Mouse (Mus musculus) midbrain, embryonic 14.5 days (tissue): ENCODE measurements around the gene Gm9970. TPM values are rescaled to one million over a fixed set of nuclear protein-coding genes. Genes with fewer than 3 reads are reported as not detected.
A peak's percentile ranks its signal among the peaks of the same experiment; 100 is the strongest.

Source experiments
- ATAC-seq: fragments of 200-750 bp; cut with Nextera tagmentation; 2 replicates; pipeline ENCODE4 v1.8.0; 2017; ENCODE audit warnings: moderate number of reproducible peaks, moderate library complexity; ENCODE audit not compliant: low FRiP score, low TSS enrichment
- DNase-seq: peaks from one replicate; pipeline ENCODE4 v3.0.0-alpha.2; 2015
- H3K27ac ChIP-seq: fragments of 300-500 bp; sonication (generic); replicated peaks from 2 replicates; pipeline ENCODE4 v1.5.1; 2014; ENCODE audit warnings: mild to moderate bottlenecking, low read depth, low read length, moderate library complexity
- H3K27me3 ChIP-seq: fragments of 300-500 bp; sonication (generic); 2 replicates; pipeline ENCODE4 v1.6.1; 2014; ENCODE audit warnings: low read length, control low read depth, mixed read lengths; ENCODE audit not compliant: control insufficient read depth, insufficient read depth
- H3K36me3 ChIP-seq: fragments of 300-500 bp; sonication (generic); 2 replicates; pipeline ENCODE4 v1.6.1; 2014; ENCODE audit warnings: low read length, control low read depth; ENCODE audit not compliant: control insufficient read depth, insufficient read depth
- H3K4me1 ChIP-seq: fragments of 300-500 bp; sonication (generic); 2 replicates; pipeline ENCODE4 v1.6.1; 2014; ENCODE audit warnings: mild to moderate bottlenecking, antibody characterized with exemption, low read length, control low read depth; ENCODE audit not compliant: control insufficient read depth, insufficient read depth
- H3K4me2 ChIP-seq: fragments of 300-500 bp; sonication (generic); 2 replicates; pipeline ENCODE4 v1.6.1; 2014; ENCODE audit warnings: mild to moderate bottlenecking, low read length, moderate library complexity
- H3K4me3 ChIP-seq: fragments of 300-500 bp; sonication (generic); replicated peaks from 2 replicates; pipeline ENCODE4 v1.5.1; 2014; ENCODE audit warnings: low read depth, low read length
- H3K9ac ChIP-seq: fragments of 300-500 bp; sonication (generic); replicated peaks from 2 replicates; pipeline ENCODE4 v1.6.1; 2014; ENCODE audit warnings: mild to moderate bottlenecking, low read length, moderate library complexity
- H3K9me3 ChIP-seq: fragments of 300-500 bp; sonication (generic); 2 replicates; pipeline ENCODE4 v1.6.1; 2016; ENCODE audit warnings: low read length, control low read depth, mixed read lengths; ENCODE audit not compliant: control insufficient read depth
- WGBS: fragments of 180-500 bp; shearing (Covaris S2); extraction: QIAGEN DNeasy Blood & Tissue Kit; methylation state at CpG from one replicate; pipeline ENCODE4 v1.1.7; 2014; 5-methylcytosine and 5-hydroxymethylcytosine counted together
- polyA plus RNA-seq: library from polyadenylated mRNA; unstranded; fragments of >200 nt; fragmentation: Nextera tagmentation; extraction: Ambion mirVana; gene quantifications from 2 replicates; pipeline ENCODE4 v1.2.1, GENCODE M21; 2014

Gm9970 gene
- polyA plus RNA-seq, 1 experiment from 2014 or later: 0.72 TPM

DNA sequence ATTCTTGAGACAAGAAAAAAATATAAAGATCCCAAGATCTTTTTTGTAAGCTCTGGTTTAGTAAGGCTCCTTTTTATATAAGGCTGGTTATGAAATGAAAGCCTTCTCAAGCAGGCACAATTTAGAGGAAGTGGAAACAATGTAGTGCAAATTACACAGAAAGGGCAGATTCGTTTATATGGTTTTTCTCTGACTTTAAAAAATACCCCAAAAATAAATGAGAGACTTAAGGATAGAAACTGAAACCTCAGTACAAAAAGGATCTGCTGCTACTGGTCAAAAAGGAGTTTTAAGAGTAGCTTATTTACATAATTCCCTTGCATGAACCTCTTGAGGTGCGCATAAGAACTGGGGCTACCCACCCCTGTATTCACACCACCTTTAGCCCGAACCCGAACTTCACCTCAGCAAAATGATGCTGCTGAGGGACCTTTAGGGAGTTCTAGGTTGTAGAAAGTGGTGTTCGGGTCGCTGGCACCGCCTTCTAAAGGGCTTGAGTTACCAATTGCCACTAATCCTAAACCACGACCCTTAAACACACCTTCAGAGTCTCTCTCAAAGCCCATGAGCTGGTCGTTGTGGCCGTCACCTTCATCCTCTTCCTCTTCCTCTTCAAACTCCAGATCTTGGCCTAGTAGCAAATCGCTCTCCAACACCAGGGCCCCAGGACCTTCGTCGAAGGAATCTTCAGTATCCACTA is 39.8 kb downstream of the Gm9970 start:
- ATAC-seq (no peak), DNase-seq (no peak)
- peaks cover 10% of the 10 kb centered on the region; the same call in 1 of the 2 replicates for H3K4me1 ChIP-seq
- H3K36me3 ChIP-seq: peaks cover 80% of the 10 kb centered on the region
- peaks cover 5% of the 10 kb centered on the region for H3K9me3 ChIP-seq
- WGBS: 18% methylated on average over 13 of the region's 13 CpGs
- H3K27me3 ChIP-seq: no peaks in the 10 kb centered on the region
- H3K4me3 ChIP-seq: peak overlapping the region; percentile 80
- peak overlapping the region; percentile 65 for H3K4me2 ChIP-seq
- H3K27ac ChIP-seq: peak overlapping the region; percentile 82
- H3K9ac ChIP-seq: peak overlapping the region; percentile 78

DNA sequence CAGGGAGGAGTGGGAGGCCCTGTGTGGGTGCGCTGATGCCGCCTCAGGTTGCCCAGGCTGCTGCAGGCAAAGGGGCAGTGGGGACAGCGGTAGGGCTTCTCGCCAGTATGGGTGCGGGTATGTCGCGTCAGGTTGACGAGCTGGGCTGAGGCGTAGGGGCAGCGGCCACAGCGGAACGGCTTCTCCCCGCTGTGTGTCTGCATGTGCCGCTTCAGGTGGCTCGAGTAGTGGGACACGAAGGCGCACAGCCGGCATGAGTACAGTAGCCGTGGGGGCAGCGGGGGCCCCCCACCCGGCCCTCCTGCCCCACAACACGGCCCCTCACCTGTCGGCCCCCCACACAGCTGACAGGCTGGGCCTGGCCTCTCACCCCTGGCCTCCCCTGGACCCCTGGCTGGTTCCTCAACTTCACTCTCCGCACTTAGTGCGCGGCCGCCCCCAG is 40.7 kb downstream of the Gm9970 start:
- ATAC-seq: no peak
- Histone ChIP-seq H3K27ac (no peak overlapping the region), H3K36me3 (peaks cover 80% of the 10 kb centered on the region), H3K4me1 (peaks cover 10% of the 10 kb centered on the region; the same call in 1 of the 2 replicates), H3K4me3 (peak overlapping the region; percentile 1; the same call in 1 of the 2 replicates), H3K9me3 (peaks cover 5% of the 10 kb centered on the region), H3K9ac (no peak overlapping the region), H3K4me2 (peak overlapping the region; percentile 65), H3K27me3 (no peaks in the 10 kb centered on the region)
- no peak for DNase-seq
- 91% methylated on average over 27 of the region's 27 CpGs for WGBS

DNA sequence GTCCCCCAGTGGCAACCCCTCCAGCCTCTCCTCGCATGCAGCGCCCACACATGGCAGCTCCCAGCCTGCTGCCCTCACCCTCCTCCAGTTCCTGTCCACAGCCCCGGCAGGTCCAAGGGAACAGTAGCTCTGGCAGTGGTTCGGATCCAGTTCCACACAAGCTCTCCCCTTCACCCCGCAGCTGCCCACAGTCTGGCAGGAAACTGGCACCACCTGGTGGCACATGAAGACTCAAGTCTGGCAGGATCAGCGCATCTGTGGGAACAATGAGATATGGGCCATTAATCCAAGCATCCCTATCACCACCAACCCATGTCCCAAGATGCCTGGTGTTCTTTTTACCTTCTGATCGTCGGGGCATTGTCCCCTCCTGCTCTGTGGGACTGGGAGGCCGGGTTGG is 41.1 kb downstream of the Gm9970 start:
- no peak for DNase-seq
- no peak overlapping the region for H3K9ac ChIP-seq

DNA sequence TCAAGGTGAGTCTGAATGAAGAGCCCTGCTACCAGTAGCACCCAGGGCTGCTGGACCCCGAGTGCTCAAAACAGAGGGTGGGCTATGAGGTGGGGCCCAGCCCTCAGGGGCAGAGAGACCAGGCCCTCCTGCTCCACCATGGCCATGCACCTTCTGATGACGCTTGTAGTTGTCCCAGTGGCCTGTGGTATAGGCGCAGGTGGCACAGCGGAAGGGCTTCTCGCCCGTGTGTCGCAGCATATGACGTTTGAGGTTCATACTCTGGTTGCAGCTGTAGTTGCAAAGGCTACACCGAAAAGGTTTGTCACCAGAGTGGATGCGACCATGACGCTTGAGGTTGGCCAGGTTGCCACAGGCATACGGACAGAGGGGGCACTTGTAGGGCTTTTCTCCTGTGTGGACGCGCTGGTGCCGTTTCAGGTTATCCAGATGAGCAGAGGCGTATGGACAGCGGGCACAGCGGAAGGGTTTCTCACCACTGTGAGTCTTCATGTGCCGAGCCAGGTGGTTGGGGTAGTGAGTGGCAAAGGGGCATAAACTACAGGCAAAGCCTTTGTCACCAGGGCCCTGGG is 41.6 kb downstream of the Gm9970 start:
- Histone ChIP-seq H3K4me2 (no peak overlapping the region), H3K9ac (no peak overlapping the region), H3K27me3 (no peaks in the 10 kb centered on the region), H3K36me3 (peaks cover 80% of the 10 kb centered on the region), H3K9me3 (peaks cover 5% of the 10 kb centered on the region), H3K27ac (no peak overlapping the region), H3K4me3 (no peak overlapping the region), H3K4me1 (peaks cover 10% of the 10 kb centered on the region)
- DNase-seq (no peak), ATAC-seq (no peak)
- WGBS: 92% methylated on average over 19 of the region's 19 CpGs

More for the DNA sequence above, 41.1 kb downstream of the Gm9970 start:
- peaks cover 5% of the 10 kb centered on the region for H3K9me3 ChIP-seq
- no peaks in the 10 kb centered on the region for H3K27me3 ChIP-seq
- peaks cover 10% of the 10 kb centered on the region; the same call in 1 of the 2 replicates for H3K4me1 ChIP-seq
- no peak overlapping the region for H3K4me2 ChIP-seq
- H3K4me3 ChIP-seq: peak overlapping the region; percentile 1; the same call in 1 of the 2 replicates
- ATAC-seq: no peak
- no peak overlapping the region for H3K27ac ChIP-seq
- WGBS: 84% methylated on average over 9 of the region's 9 CpGs
- H3K36me3 ChIP-seq: peaks cover 80% of the 10 kb centered on the region

DNA sequence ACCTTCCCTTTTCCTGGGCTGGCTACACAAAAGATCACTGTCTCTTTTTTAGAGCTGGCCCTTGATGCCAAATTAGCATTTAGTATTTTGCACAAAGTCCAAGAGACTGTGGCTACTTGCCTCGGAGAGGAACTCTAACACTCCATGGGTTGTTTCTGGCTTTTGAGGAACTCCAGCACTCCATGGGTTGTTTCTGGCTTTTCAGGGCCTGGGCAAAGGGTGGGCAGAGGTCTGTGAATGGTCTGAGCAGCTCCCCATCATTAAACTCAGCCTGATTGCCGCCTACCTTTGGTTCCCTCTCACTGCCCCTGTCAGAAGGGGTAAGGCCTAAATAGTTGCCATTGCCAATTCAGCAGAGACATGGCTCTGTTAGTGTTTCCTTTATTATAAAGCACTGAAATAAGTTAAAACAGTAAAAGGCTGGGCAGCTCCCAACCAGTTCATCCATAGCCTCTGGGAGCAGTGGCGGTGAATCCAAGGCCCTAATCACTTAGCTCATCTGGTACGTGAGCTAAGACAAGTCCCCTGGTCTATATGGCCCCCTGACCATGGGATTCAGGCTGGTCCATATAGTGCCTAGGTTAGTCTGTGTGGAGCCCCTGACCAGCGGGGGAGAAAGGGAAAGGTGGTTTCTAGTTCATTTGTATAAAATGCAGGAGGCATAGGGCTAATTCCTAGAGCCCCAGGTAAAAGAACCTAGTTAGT is 42.3 kb downstream of the Gm9970 start:
- WGBS: 84% methylated on average over 5 of the region's 5 CpGs
- peaks cover 5% of the 10 kb centered on the region for H3K9me3 ChIP-seq
- H3K36me3 ChIP-seq: peaks cover 74% of the 10 kb centered on the region
- H3K4me1 ChIP-seq: peaks cover 15% of the 10 kb centered on the region
- H3K4me3 ChIP-seq: no peak overlapping the region
- no peak for DNase-seq
- no peak overlapping the region for H3K4me2 ChIP-seq
- ATAC-seq: no peak
- H3K9ac ChIP-seq: no peak overlapping the region
- no peak overlapping the region for H3K27ac ChIP-seq
- H3K27me3 ChIP-seq: no peaks in the 10 kb centered on the region

DNA sequence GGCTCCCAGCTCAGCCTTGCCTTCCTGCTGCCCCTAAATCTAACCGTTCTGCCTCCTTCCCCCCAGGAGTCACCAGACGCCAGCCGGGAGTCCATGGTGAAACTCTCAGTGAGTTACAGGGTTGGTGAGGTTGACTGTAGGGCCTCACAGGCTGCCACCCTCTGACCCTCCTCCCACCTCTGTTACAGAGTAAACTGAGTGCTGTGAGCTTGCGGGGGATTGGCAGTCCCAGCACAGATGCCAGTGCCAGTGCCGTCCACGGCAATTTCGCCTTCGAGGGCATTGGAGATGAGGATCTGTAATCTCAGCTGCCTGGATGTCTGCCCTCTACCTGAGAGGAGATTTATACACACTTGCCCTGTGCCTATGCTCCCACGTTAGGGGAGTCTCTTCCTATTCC is 42.9 kb downstream of the Gm9970 start:
- H3K9ac ChIP-seq: no peak overlapping the region
- H3K4me1 ChIP-seq: peaks cover 15% of the 10 kb centered on the region
- H3K4me3 ChIP-seq: no peak overlapping the region
- peaks cover 5% of the 10 kb centered on the region for H3K9me3 ChIP-seq
- ATAC-seq (no peak), DNase-seq (no peak)
- H3K27me3 ChIP-seq: no peaks in the 10 kb centered on the region
- WGBS: 92% methylated on average over 9 of the region's 9 CpGs
- peaks cover 68% of the 10 kb centered on the region for H3K36me3 ChIP-seq
- no peak overlapping the region for H3K27ac ChIP-seq
- H3K4me2 ChIP-seq: no peak overlapping the region

DNA sequence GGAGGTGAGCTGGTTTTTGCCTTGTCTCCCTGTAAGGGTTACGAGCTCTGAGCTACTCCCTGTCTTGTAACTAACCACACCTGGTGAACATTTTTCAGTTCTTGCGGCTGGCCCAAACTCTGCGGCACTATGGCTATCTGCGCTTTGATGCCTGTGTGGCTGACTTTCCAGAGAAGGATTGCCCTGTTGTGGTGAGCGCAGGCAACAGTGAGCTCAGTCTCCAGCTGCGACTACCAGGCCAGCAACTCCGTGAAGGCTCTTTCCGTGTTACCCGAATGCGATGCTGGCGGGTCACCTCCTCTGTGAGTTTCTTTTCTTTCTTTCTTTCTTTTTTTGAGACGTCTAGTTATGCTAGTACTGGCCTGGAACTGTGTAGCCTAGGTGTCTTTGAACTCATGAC is 44.0 kb downstream of the Gm9970 start:
- Histone ChIP-seq H3K27ac (no peak overlapping the region), H3K4me1 (peaks cover 8% of the 10 kb centered on the region), H3K36me3 (peaks cover 63% of the 10 kb centered on the region), H3K9me3 (peaks cover 5% of the 10 kb centered on the region), H3K9ac (no peak overlapping the region), H3K4me3 (no peak overlapping the region), H3K4me2 (no peak overlapping the region), H3K27me3 (no peaks in the 10 kb centered on the region)
- DNase-seq: no peak
- 95% methylated on average over 12 of the region's 12 CpGs for WGBS
- ATAC-seq: no peak

DNA sequence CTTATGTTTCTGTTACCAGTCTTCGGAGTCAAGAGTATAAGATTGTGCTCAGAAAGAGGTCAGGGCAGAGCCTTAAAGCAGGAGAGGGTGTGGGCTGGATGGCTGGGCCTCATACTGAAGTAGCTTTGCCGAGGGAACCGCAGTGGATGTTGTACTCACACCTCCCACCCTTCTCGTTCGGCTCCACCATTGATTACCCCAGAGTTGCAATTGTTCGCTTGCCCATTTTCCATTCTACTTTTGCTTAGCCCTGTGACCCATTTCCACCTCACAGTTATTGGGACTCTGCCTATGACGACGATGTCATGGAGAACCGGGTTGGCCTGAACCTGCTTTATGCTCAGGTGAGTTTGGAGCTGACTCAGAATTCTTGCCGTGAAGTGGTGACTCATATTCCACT is 44.8 kb downstream of the Gm9970 start:
- Histone ChIP-seq H3K4me3 (no peak overlapping the region), H3K9me3 (peaks cover 5% of the 10 kb centered on the region), H3K27me3 (no peaks in the 10 kb centered on the region), H3K9ac (no peak overlapping the region), H3K36me3 (peaks cover 66% of the 10 kb centered on the region), H3K4me2 (no peak overlapping the region), H3K4me1 (peaks cover 12% of the 10 kb centered on the region), H3K27ac (no peak overlapping the region)
- ATAC-seq: no peak
- 92% methylated on average over 10 of the region's 10 CpGs for WGBS
- DNase-seq: no peak
